Mouse (Mus musculus) limb, embryonic 14.5 days (tissue): Measurements from ENCODE around the gene Olfr54. TPM values are rescaled to one million over a fixed set of nuclear protein-coding genes. Genes with fewer than 3 reads are reported as not detected.

Experiments
- ATAC-seq: fragments of 200-750 bp; cut with Nextera tagmentation; 2 replicates; pipeline ENCODE4 v1.8.0; 2017; ENCODE audit warnings: low read depth, moderate number of reproducible peaks, moderate TSS enrichment; ENCODE audit not compliant: low FRiP score
- DNase-seq: peaks from one replicate; pipeline ENCODE4 v3.0.0-alpha.2; 2015; ENCODE audit warnings: low spot score
- H3K27ac ChIP-seq: fragments of 300-500 bp; sonication (generic); replicated peaks from 2 replicates; pipeline ENCODE4 v1.5.1; 2014; ENCODE audit warnings: low read depth, mild to moderate bottlenecking, low read length, moderate library complexity, mixed read lengths
- H3K27me3 ChIP-seq: fragments of 300-500 bp; sonication (generic); 2 replicates; pipeline ENCODE4 v1.6.1; 2014; ENCODE audit warnings: low read length, mixed read lengths; ENCODE audit not compliant: control insufficient read depth, insufficient read depth
- H3K36me3 ChIP-seq: fragments of 300-500 bp; sonication (generic); 2 replicates; pipeline ENCODE4 v1.6.1; 2014; ENCODE audit warnings: mild to moderate bottlenecking, low read length, moderate library complexity, mixed read lengths; ENCODE audit not compliant: control insufficient read depth, insufficient read depth
- H3K4me1 ChIP-seq: fragments of 300-500 bp; sonication (generic); 2 replicates; pipeline ENCODE4 v1.6.1; 2014; ENCODE audit warnings: antibody characterized with exemption, low read length, mixed read lengths; ENCODE audit not compliant: control insufficient read depth, insufficient read depth
- H3K4me2 ChIP-seq: fragments of 300-500 bp; sonication (generic); replicated peaks from 2 replicates; pipeline ENCODE4 v1.6.1; 2014; ENCODE audit warnings: low read depth, mild to moderate bottlenecking, low read length, moderate library complexity; ENCODE audit not compliant: severe bottlenecking
- H3K4me3 ChIP-seq: fragments of 300-500 bp; sonication (generic); replicated peaks from 2 replicates; pipeline ENCODE4 v1.5.1; 2014; ENCODE audit warnings: low read length
- H3K9ac ChIP-seq: fragments of 300-500 bp; sonication (generic); 2 replicates; pipeline ENCODE4 v1.6.1; 2014; ENCODE audit warnings: mild to moderate bottlenecking, low read depth, low read length, moderate library complexity; ENCODE audit not compliant: severe bottlenecking
- H3K9me3 ChIP-seq: fragments of 300-500 bp; sonication (generic); 2 replicates; pipeline ENCODE4 v1.6.1; 2016; ENCODE audit warnings: low read length; ENCODE audit not compliant: control insufficient read depth
- POLR2A ChIP-seq: fragments of 200-500 bp; IDR thresholded peaks from 2 replicates; pipeline ENCODE4 v1.8.0; 2012; ENCODE audit warnings: inconsistent platforms, mild to moderate bottlenecking, moderate library complexity, borderline replicate concordance; ENCODE audit not compliant: insufficient read depth, insufficient read length; ENCODE audit errors: extremely low read depth
- WGBS: fragments of 180-500 bp; shearing (Covaris S2); extraction: QIAGEN DNeasy Blood & Tissue Kit; methylation state at CpG from one replicate; pipeline ENCODE4 v1.1.7; 2014; 5-methylcytosine and 5-hydroxymethylcytosine counted together
- polyA plus RNA-seq, 2 experiments: library from polyadenylated mRNA; depleted of rRNA in 1 of 2; stranded (reverse) in 1 of 2; unstranded in 1 of 2; fragments of >200 nt; fragmentation: Nextera tagmentation in 1 of 2; extraction: Ambion mirVana in 1 of 2; gene quantifications; 2 replicates each; pipeline versions ENCODE4 v1.2.1 to v1.2.3; 2012 to 2014

Gene Olfr54
- polyA plus RNA-seq, 2 experiments, result 0.06 TPM; not detected in 1

DNA sequence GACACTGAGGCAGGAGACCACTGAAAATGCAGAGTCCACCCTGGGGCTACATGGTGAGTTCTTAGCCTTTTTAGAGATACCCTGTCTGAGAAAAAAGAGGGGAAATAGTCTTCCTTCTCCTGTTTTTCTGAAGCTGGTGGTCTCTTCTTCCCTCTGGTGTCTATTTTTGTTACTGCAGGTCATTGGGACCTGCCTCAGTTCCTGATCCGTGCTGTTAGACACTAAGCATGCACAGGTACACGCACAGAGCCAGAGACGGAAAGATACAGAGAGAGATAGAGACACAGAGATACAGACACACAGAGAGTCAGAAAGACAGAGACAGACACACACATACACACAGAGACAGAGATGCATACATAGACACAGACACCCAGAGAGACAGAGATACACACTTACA, 39.2 kb downstream of the Olfr54 start:
- no peak overlapping the region for H3K4me2 ChIP-seq
- WGBS, result 57% methylated on average over 3 of the region's 3 CpGs
- H3K27ac ChIP-seq, result no peak overlapping the region
- H3K4me3 ChIP-seq, result no peak overlapping the region
- DNase-seq, result no peak
- no peaks in the 10 kb centered on the region for H3K4me1 ChIP-seq
- no peak overlapping the region for H3K9ac ChIP-seq
- no peak for ATAC-seq
- H3K36me3 ChIP-seq, result no peaks in the 10 kb centered on the region
- no peaks in the 10 kb centered on the region for H3K27me3 ChIP-seq
- TF ChIP-seq POLR2A, result no peak
- no peaks in the 10 kb centered on the region for H3K9me3 ChIP-seq

DNA sequence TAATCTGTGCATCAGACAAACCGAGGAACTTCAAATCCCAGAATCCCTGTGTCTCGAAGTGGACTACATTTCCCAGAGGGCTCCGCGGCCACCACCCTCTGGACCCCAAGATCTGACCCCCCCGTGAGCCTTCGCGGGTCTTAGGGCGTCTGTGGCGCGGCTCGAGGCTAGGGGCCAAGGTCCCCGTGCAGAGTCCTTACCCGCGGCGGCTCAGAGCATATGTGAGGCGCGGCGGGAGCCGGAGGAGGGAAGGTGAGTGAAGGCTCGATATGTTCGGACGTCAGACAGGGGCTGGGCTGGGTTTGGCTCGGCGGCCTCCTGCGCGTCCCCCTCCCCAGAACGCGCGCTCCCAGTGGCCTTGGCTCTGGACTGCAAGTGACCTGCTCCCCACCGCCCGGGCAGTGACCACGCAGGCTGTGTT, 45.1 kb downstream of the Olfr54 start, which contains the start of gene Zfp354a:
Gene Zfp354a, plus strand, starts transcription at position 107 of the 421 bp plus-strand sequence.
- TF ChIP-seq POLR2A, result no peak
- no peaks in the 10 kb centered on the region for H3K9me3 ChIP-seq
- 0 out of 2 replicates have a peak, but pooled peaks cover 4% of the 10 kb centered on the region for H3K36me3 ChIP-seq
- WGBS, result under 1% methylated on average over 32 of the region's 32 CpGs
- peak within 1 kb of the TSS; percentile 85 for H3K9ac ChIP-seq
- peak within 1 kb of the TSS; percentile 84 for H3K4me3 ChIP-seq
- peak; percentile 91 for ATAC-seq
- H3K27ac ChIP-seq, result no peak within 1 kb of the TSS; the same call in 1 of the 2 replicates
- H3K4me2 ChIP-seq, result peak within 1 kb of the TSS; percentile 76
- DNase-seq, result peak; percentile 83
- H3K4me1 ChIP-seq, result peaks cover 6% of the 10 kb centered on the region
- no peaks in the 10 kb centered on the region for H3K27me3 ChIP-seq

DNA sequence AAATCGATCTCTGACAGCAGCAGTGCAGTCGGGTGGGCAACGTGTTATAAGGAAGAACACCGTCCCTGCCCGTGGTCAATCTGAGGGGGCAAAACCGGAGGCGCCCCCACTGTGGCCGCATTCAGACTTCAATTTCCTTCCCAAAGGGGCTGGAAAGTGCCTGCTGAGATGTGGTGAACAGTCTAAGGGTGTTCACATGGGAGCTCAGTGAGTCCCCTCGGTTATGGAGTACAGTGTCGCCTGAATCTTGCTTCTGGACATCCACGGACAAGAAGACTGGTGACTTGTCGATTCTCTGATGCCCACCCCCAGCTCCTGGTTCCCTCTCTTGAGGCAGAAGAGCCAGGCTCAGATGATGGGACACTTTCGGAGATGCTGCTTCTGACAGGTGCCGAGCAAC, 45.6 kb downstream of the Olfr54 start:
- peak; percentile 14; the same call in 1 of the 2 replicates for ATAC-seq
- no peaks in the 10 kb centered on the region for H3K27me3 ChIP-seq
- H3K27ac ChIP-seq, result no peak overlapping the region
- TF ChIP-seq POLR2A, result no peak
- H3K9ac ChIP-seq, result peak overlapping the region; percentile 85
- 0 out of 2 replicates have a peak, but pooled peaks cover 5% of the 10 kb centered on the region for H3K36me3 ChIP-seq
- 12% methylated on average over 14 of the region's 14 CpGs for WGBS
- peak overlapping the region; percentile 76 for H3K4me2 ChIP-seq
- DNase-seq, result no peak
- H3K4me1 ChIP-seq, result peaks cover 6% of the 10 kb centered on the region
- peak overlapping the region; percentile 84 for H3K4me3 ChIP-seq
- no peaks in the 10 kb centered on the region for H3K9me3 ChIP-seq

DNA sequence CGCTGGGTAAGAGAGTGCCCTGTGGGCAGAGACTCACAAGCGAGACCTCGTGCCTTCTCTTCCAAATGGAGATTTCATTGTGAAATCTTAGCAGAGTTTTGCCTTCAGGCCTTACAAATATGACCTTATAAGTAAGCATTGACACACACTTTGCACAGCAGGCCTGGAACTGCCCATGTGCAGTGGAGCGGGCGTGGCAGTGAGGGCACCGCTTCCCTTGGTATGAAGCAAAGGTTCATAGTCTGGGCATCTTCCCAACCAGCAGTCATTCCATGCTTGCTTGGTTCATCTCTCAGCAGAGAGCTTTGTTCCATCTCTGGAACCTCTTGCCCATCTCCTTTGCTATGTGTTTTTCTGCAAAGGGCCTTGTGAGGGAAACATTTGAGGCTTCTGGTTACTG, 46.9 kb downstream of the Olfr54 start:
- ATAC-seq (no peak), DNase-seq (no peak)
- no peaks in the 10 kb centered on the region for H3K27me3 ChIP-seq
- 94% methylated on average over 5 of the region's 6 CpGs for WGBS
- H3K9me3 ChIP-seq, result no peaks in the 10 kb centered on the region
- no peak overlapping the region for H3K27ac ChIP-seq
- TF ChIP-seq POLR2A, result no peak
- H3K9ac ChIP-seq, result no peak overlapping the region
- 0 out of 2 replicates have a peak, but pooled peaks cover 8% of the 10 kb centered on the region for H3K36me3 ChIP-seq
- no peak overlapping the region for H3K4me3 ChIP-seq
- no peak overlapping the region for H3K4me2 ChIP-seq
- H3K4me1 ChIP-seq, result peaks cover 6% of the 10 kb centered on the region

DNA sequence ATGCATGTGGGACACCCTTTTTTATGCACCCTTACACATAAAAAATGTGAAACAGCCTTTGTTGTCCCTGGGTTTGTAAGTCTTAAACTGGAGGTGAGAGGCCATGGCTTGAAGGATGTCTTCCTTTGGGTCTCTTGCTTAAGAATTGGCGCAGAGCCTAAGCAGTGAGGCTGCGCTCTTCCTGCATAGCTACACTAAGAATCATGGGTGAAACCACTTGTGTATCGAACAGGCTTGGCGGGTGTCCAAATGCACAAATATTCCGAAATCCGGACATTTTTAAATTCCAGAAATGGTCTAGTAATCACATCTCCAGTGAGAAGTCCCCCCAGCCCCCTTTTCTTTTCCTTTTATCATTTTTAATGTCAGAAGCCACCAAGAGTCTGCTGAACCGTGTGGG, 49.2 kb downstream of the Olfr54 start:
- H3K4me1 ChIP-seq, result peaks cover 6% of the 10 kb centered on the region
- no peak overlapping the region for H3K4me3 ChIP-seq
- WGBS, result 82% methylated on average over 7 of the region's 7 CpGs
- H3K27me3 ChIP-seq, result no peaks in the 10 kb centered on the region
- H3K36me3 ChIP-seq, result peaks cover 25% of the 10 kb centered on the region
- H3K9ac ChIP-seq, result no peak overlapping the region
- DNase-seq, result no peak
- no peak overlapping the region for H3K4me2 ChIP-seq
- H3K9me3 ChIP-seq, result no peaks in the 10 kb centered on the region
- no peak for ATAC-seq
- no peak for TF ChIP-seq POLR2A
- no peak overlapping the region for H3K27ac ChIP-seq

DNA sequence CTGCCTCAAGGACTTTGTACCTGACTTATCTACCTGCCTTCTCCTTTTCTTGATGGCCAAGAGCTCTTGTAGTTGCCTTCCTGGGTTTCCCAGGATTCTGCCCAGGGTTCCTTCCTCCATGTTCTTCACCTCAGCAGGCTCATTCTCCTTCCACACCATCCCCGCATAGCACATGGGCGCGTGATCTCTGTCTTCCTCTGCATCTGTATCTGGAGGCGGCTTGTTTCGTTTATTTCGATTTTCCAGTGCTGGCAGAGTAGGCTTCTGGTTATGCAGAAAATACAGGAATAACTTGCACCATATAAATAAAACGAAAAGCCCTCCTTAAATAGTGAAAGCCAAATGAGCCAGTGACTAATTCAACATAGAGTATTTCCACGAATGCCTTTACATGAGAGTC, 49.8 kb downstream of the Olfr54 start:
- Histone ChIP-seq H3K9me3 (no peaks in the 10 kb centered on the region), H3K4me3 (no peak overlapping the region), H3K27ac (no peak overlapping the region), H3K27me3 (no peaks in the 10 kb centered on the region), H3K9ac (no peak overlapping the region), H3K36me3 (peaks cover 30% of the 10 kb centered on the region), H3K4me2 (no peak overlapping the region), H3K4me1 (peaks cover 6% of the 10 kb centered on the region)
- DNase-seq, result no peak
- WGBS, result 94% methylated on average over 8 of the region's 8 CpGs
- ATAC-seq, result no peak
- no peak for TF ChIP-seq POLR2A

Other genes starting within 250 kb of the Olfr54 start
- gene Zfp354c, start 186.5 kb upstream of the Olfr54 start, polyA plus RNA-seq (2012; rRNA removed), result 31.7 and 33.8 TPM in 2 replicates
- gene Zfp354c, start 186.5 kb upstream of the Olfr54 start, polyA plus RNA-seq (2014; fragmentation: Nextera tagmentation; extraction: Ambion mirVana), result 57.4 and 65.5 TPM in 2 replicates
- gene Zfp879, start 172.7 kb upstream of the Olfr54 start, polyA plus RNA-seq (2012; rRNA removed), result 0.88 and 0.89 TPM in 2 replicates
- 0.55 and 0.66 TPM in 2 replicates for gene Zfp879, start 172.7 kb upstream of the Olfr54 start, polyA plus RNA-seq (2014; fragmentation: Nextera tagmentation; extraction: Ambion mirVana)
- gene Grm6, start 163.6 kb upstream of the Olfr54 start, polyA plus RNA-seq (2012; rRNA removed), result 0.60 and 0.88 TPM in 2 replicates
- gene Grm6, start 163.6 kb upstream of the Olfr54 start, polyA plus RNA-seq (2014; fragmentation: Nextera tagmentation; extraction: Ambion mirVana), result 0.17 TPM in 2 replicates
- 6.6 and 7.2 TPM in 2 replicates for gene Zfp454, start 126.6 kb upstream of the Olfr54 start, polyA plus RNA-seq (2012; rRNA removed)
- gene Zfp454, start 126.6 kb upstream of the Olfr54 start, polyA plus RNA-seq (2014; fragmentation: Nextera tagmentation; extraction: Ambion mirVana), result 9.4 and 11.3 TPM in 2 replicates
- gene Zfp2, start 98.1 kb upstream of the Olfr54 start, polyA plus RNA-seq (2012; rRNA removed), result 4.3 and 6.1 TPM in 2 replicates
- 11.9 and 12.6 TPM in 2 replicates for gene Zfp2, start 98.1 kb upstream of the Olfr54 start, polyA plus RNA-seq (2014; fragmentation: Nextera tagmentation; extraction: Ambion mirVana)
- 0.72 and 1.3 TPM in 2 replicates for gene Zfp354b, start 82.6 kb upstream of the Olfr54 start, polyA plus RNA-seq (2012; rRNA removed)
- gene Zfp354b, start 82.6 kb upstream of the Olfr54 start, polyA plus RNA-seq (2014; fragmentation: Nextera tagmentation; extraction: Ambion mirVana), result 1.1 and 1.7 TPM in 2 replicates
- not detected in 2 replicates for gene 4933414I15Rik, start 70.5 kb upstream of the Olfr54 start, polyA plus RNA-seq (2012; rRNA removed)
- not detected in 2 replicates for gene 4933414I15Rik, start 70.5 kb upstream of the Olfr54 start, polyA plus RNA-seq (2014; fragmentation: Nextera tagmentation; extraction: Ambion mirVana)
- 0.15 TPM in 1 of 2 replicates, not detected in the other for gene Prop1, start 60.5 kb upstream of the Olfr54 start, polyA plus RNA-seq (2012; rRNA removed)
- not detected in 2 replicates for gene Prop1, start 60.5 kb upstream of the Olfr54 start, polyA plus RNA-seq (2014; fragmentation: Nextera tagmentation; extraction: Ambion mirVana)
- 0.09 and 0.38 TPM in 2 replicates for gene Olfr1378, start 47.7 kb upstream of the Olfr54 start, polyA plus RNA-seq (2012; rRNA removed)
- gene Olfr1378, start 47.7 kb upstream of the Olfr54 start, polyA plus RNA-seq (2014; fragmentation: Nextera tagmentation; extraction: Ambion mirVana), result 0.14 TPM in 1 of 2 replicates, not detected in the other
- not detected in 2 replicates for gene Olfr1377, start 32.3 kb upstream of the Olfr54 start, polyA plus RNA-seq (2012; rRNA removed)
- gene Olfr1377, start 32.3 kb upstream of the Olfr54 start, polyA plus RNA-seq (2014; fragmentation: Nextera tagmentation; extraction: Ambion mirVana), result not detected in 2 replicates
- gene Olfr51, start 10.6 kb upstream of the Olfr54 start, polyA plus RNA-seq (2012; rRNA removed), result not detected in 2 replicates
- not detected in 2 replicates for gene Olfr51, start 10.6 kb upstream of the Olfr54 start, polyA plus RNA-seq (2014; fragmentation: Nextera tagmentation; extraction: Ambion mirVana)
- not detected in 2 replicates for gene Olfr1375, start 33.9 kb downstream of the Olfr54 start, polyA plus RNA-seq (2012; rRNA removed)
- not detected in 2 replicates for gene Olfr1375, start 33.9 kb downstream of the Olfr54 start, polyA plus RNA-seq (2014; fragmentation: Nextera tagmentation; extraction: Ambion mirVana)
- 6.1 and 9.6 TPM in 2 replicates for gene Zfp354a, start 45.0 kb downstream of the Olfr54 start, polyA plus RNA-seq (2012; rRNA removed)
- 6.4 and 8.8 TPM in 2 replicates for gene Zfp354a, start 45.0 kb downstream of the Olfr54 start, polyA plus RNA-seq (2014; fragmentation: Nextera tagmentation; extraction: Ambion mirVana)
- gene Gm12569, start 206.2 kb downstream of the Olfr54 start, polyA plus RNA-seq (2012; rRNA removed), result not detected in 2 replicates
- gene Gm12569, start 206.2 kb downstream of the Olfr54 start, polyA plus RNA-seq (2014; fragmentation: Nextera tagmentation; extraction: Ambion mirVana), result not detected in 2 replicates
- gene Clk4, start 247.5 kb downstream of the Olfr54 start, polyA plus RNA-seq (2012; rRNA removed), result 144 and 184 TPM in 2 replicates
- 118 and 155 TPM in 2 replicates for gene Clk4, start 247.5 kb downstream of the Olfr54 start, polyA plus RNA-seq (2014; fragmentation: Nextera tagmentation; extraction: Ambion mirVana)
- 0.29 and 0.40 TPM in 2 replicates for gene BC049762, start 248.8 kb downstream of the Olfr54 start, polyA plus RNA-seq (2012; rRNA removed)
- gene BC049762, start 248.8 kb downstream of the Olfr54 start, polyA plus RNA-seq (2014; fragmentation: Nextera tagmentation; extraction: Ambion mirVana), result 0.36 and 0.46 TPM in 2 replicates